Mouse (Mus musculus) neural tube, embryonic 14.5 days (tissue): Measurements from ENCODE around the gene Gm20388. TPM values are rescaled to one million over a fixed set of nuclear protein-coding genes. Genes with fewer than 3 reads are reported as not detected.

Source experiments
- ATAC-seq: fragments of 200-750 bp; cut with Nextera tagmentation; 2 replicates; pipeline ENCODE4 v1.8.0; 2017; ENCODE audit warnings: low read depth, mild to moderate bottlenecking, moderate TSS enrichment, moderate library complexity
- H3K27ac ChIP-seq: fragments of 300-500 bp; sonication (generic); 2 replicates; pipeline ENCODE4 v1.5.1; 2014; ENCODE audit warnings: low read depth, mild to moderate bottlenecking, control low read depth, low read length, moderate library complexity, mixed read lengths
- H3K27me3 ChIP-seq: fragments of 300-500 bp; sonication (generic); 2 replicates; pipeline ENCODE4 v1.6.1; 2014; ENCODE audit warnings: low read length; ENCODE audit not compliant: control insufficient read depth, insufficient read depth
- H3K36me3 ChIP-seq: fragments of 300-500 bp; sonication (generic); 2 replicates; pipeline ENCODE4 v1.6.1; 2014; ENCODE audit warnings: low read length, mixed read lengths; ENCODE audit not compliant: control insufficient read depth, insufficient read depth
- H3K4me1 ChIP-seq: fragments of 300-500 bp; sonication (generic); 2 replicates; pipeline ENCODE4 v1.6.1; 2014; ENCODE audit warnings: low read length; ENCODE audit not compliant: control insufficient read depth, insufficient read depth
- H3K4me2 ChIP-seq: fragments of 300-500 bp; sonication (generic); 2 replicates; pipeline ENCODE4 v1.6.1; 2014; ENCODE audit warnings: mild to moderate bottlenecking, low read depth, low read length, control low read depth
- H3K4me3 ChIP-seq: fragments of 300-500 bp; sonication (generic); 2 replicates; pipeline ENCODE4 v1.5.1; 2014; ENCODE audit warnings: low read depth, low read length, control low read depth, mixed read lengths
- H3K9ac ChIP-seq: fragments of 300-500 bp; sonication (generic); replicated peaks from 2 replicates; pipeline ENCODE4 v1.6.1; 2014; ENCODE audit warnings: low read depth, mild to moderate bottlenecking, control low read depth, low read length, mixed read lengths
- H3K9me3 ChIP-seq: fragments of 300-500 bp; sonication (generic); 2 replicates; pipeline ENCODE4 v1.6.1; 2016; ENCODE audit warnings: low read length; ENCODE audit not compliant: control insufficient read depth
- WGBS: fragments of 180-500 bp; shearing (Covaris S2); extraction: QIAGEN DNeasy Blood & Tissue Kit; methylation state at CpG from one replicate; pipeline ENCODE4 v1.1.7; 2014; 5-methylcytosine and 5-hydroxymethylcytosine counted together
- polyA plus RNA-seq: library from polyadenylated mRNA; unstranded; fragments of >200 nt; fragmentation: Nextera tagmentation; extraction: Ambion mirVana; gene quantifications from 2 replicates; pipeline ENCODE4 v1.2.1, GENCODE M21; 2014

Gm20388 gene
- polyA plus RNA-seq, 1 experiment from 2014 or later: 10.3 TPM

GRCm38 (mm10) chr8:121023736-121024135 is 1113.1 kb downstream of the Gm20388 start:
- Histone ChIP-seq H3K36me3 (no peaks in the 10 kb centered on the region), H3K9ac (no peak overlapping the region), H3K4me1 (no peaks in the 10 kb centered on the region), H3K4me3 (no peak overlapping the region), H3K27ac (no peak overlapping the region), H3K9me3 (no peaks in the 10 kb centered on the region), H3K27me3 (no peaks in the 10 kb centered on the region), H3K4me2 (no peak overlapping the region)
- 26% methylated on average over 18 of the region's 18 CpGs for WGBS
- no peak for ATAC-seq

DNA sequence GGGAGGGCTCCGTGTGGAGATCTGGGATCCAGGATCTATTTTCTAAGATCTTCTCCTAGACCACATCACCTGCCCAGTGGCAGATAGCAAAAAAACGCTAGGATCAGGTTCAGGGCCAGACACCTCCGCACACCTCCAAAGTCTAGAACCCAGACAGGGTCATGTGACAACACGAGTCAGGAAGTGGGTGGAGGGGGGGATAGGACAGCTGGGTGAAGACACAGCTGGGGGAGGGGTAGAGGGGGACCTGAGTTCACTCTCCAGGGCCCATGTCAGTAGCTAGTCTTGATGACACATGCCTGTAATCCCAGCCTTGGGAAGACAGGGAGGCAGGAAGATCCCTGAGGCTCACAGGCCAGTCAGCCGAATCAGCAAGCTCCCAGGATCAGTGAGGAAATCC is 1114.8 kb downstream of the Gm20388 start:
- ATAC-seq: no peak
- 75% methylated on average over 5 of the region's 5 CpGs for WGBS

DNA sequence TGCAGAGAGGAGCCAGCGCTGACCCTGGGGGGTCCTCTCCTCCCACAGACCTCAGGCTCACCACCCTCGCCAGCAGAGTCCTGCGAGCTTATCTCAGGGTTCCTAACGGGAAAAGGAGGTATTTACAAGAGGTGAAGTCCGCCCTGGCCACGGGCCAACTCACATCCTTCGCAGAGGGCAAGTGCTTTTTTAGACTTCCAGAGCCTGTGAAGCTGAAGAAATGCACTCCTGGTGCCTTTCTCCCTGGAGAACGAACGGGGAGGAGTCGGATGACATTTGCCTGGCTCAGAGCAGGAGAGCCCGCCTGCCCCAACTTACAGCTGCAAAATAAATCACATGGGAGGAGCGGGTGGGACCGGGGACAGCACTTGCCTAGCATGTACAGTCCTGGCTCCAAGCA is 1117.1 kb downstream of the Gm20388 start:
- H3K4me3 ChIP-seq: no peak overlapping the region
- no peaks in the 10 kb centered on the region for H3K9me3 ChIP-seq
- H3K9ac ChIP-seq: no peak overlapping the region
- WGBS: 32% methylated on average over 13 of the region's 13 CpGs
- ATAC-seq: peak; percentile 58; the same call in 1 of the 2 replicates
- H3K27me3 ChIP-seq: no peaks in the 10 kb centered on the region
- H3K27ac ChIP-seq: no peak overlapping the region
- H3K36me3 ChIP-seq: no peaks in the 10 kb centered on the region
- no peak overlapping the region for H3K4me2 ChIP-seq
- H3K4me1 ChIP-seq: no peaks in the 10 kb centered on the region

More for the DNA sequence above, 1114.8 kb downstream of the Gm20388 start:
- Histone ChIP-seq H3K4me2 (no peak overlapping the region), H3K9me3 (no peaks in the 10 kb centered on the region), H3K27me3 (no peaks in the 10 kb centered on the region), H3K4me3 (no peak overlapping the region), H3K9ac (no peak overlapping the region), H3K27ac (no peak overlapping the region), H3K4me1 (no peaks in the 10 kb centered on the region), H3K36me3 (no peaks in the 10 kb centered on the region)

DNA sequence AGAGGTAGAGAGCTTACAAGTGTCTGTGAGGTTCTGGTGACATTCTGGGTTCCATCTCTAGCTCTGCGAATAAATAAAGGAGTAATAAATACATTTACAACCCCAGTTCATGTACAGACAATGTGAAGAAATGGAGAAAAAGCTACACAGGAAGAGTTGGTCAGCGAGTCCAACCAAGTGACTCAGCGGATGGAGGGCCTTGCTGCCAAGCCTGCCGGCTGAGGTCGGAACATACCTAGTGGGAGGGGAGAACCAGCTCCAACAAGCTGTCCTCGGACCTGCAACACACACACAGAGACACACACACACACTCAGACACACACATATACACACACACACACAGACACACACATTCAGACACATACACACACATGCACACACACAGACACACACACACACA is 1118.4 kb downstream of the Gm20388 start:
- Histone ChIP-seq H3K4me2 (no peak overlapping the region), H3K27me3 (no peaks in the 10 kb centered on the region), H3K9ac (no peak overlapping the region), H3K4me1 (no peaks in the 10 kb centered on the region), H3K27ac (no peak overlapping the region), H3K36me3 (no peaks in the 10 kb centered on the region), H3K9me3 (no peaks in the 10 kb centered on the region), H3K4me3 (no peak overlapping the region)
- no peak for ATAC-seq
- 82% methylated on average over 6 of the region's 6 CpGs for WGBS

DNA sequence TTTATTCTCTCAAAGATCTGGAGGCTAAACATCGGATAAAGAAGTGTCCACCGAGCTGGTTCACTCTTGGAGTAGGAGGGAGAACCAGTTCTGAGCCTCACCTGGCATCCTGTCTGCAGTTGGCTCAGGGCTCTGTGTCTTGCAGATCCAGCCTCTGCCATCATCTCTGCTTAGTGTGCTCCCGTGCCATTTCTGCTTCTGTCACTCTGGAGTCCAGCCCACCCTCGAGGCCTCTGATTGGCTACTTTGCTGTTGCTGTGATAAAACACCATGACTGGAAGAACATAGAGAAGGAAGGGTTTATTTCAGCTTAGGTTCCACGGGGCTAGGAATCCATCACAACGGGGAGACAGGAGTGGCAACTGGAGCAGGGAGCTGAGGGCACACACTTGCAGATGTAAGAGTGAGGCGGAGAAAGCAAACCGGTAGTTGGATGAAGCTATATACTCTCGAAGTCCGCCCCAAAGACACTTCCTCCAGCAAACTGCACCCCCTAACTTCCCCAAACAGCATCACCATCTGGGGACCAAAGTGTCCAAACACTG is 1119.9 kb downstream of the Gm20388 start:
- Histone ChIP-seq H3K4me2 (no peak overlapping the region), H3K9me3 (no peaks in the 10 kb centered on the region), H3K36me3 (no peaks in the 10 kb centered on the region), H3K4me3 (no peak overlapping the region), H3K4me1 (no peaks in the 10 kb centered on the region), H3K9ac (no peak overlapping the region), H3K27ac (no peak overlapping the region), H3K27me3 (no peaks in the 10 kb centered on the region)
- 71% methylated on average over 10 of the region's 10 CpGs for WGBS
- ATAC-seq: no peak

DNA sequence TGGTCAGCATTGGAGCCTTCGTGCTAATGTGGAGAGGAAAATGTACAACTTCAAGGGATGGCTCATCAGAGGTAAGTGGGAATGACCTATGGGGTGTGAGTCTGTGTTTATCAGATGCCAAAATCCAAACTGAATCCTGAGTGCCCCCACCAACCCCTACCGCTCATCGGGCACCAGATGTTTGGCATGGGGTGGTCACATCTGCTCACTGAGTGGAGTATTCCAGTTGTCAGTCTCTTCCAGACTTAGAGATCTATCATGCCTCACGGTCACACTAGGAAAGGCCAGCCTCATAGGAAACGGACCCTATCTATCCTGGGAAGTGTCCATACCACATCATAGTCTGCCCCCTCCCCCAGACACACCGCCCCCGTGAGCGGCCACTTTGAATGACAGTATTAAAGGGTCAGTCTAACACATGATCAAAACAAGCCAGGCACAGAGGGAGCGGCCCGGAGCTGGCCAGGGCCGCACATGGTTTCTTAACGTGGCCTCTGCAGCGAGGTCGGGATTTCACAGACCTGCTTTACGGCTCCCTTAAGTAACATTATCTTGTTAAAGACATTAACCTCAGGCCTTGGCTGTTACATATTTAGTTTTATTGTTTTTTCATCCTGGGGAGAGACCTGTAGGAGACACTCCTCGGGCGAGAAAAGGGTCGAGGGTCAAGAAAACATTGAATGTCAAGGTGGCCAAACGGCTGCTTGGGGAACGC is 1122.8 kb downstream of the Gm20388 start:
- H3K27ac ChIP-seq: no peak overlapping the region
- no peak overlapping the region for H3K9ac ChIP-seq
- ATAC-seq: no peak
- H3K36me3 ChIP-seq: no peaks in the 10 kb centered on the region
- no peak overlapping the region for H3K4me2 ChIP-seq
- WGBS: 72% methylated on average over 20 of the region's 20 CpGs
- no peaks in the 10 kb centered on the region for H3K9me3 ChIP-seq
- no peaks in the 10 kb centered on the region for H3K4me1 ChIP-seq
- H3K4me3 ChIP-seq: no peak overlapping the region
- no peaks in the 10 kb centered on the region for H3K27me3 ChIP-seq

GRCm38 (mm10) chr8:121035611-121036010 is 1125.0 kb downstream of the Gm20388 start:
- H3K9me3 ChIP-seq: no peaks in the 10 kb centered on the region
- no peak overlapping the region for H3K9ac ChIP-seq
- no peak overlapping the region for H3K4me3 ChIP-seq
- no peak for ATAC-seq
- H3K36me3 ChIP-seq: no peaks in the 10 kb centered on the region
- H3K4me2 ChIP-seq: no peak overlapping the region
- no peaks in the 10 kb centered on the region for H3K4me1 ChIP-seq
- H3K27me3 ChIP-seq: no peaks in the 10 kb centered on the region
- H3K27ac ChIP-seq: no peak overlapping the region
- WGBS: 82% methylated on average over 8 of the region's 8 CpGs

DNA sequence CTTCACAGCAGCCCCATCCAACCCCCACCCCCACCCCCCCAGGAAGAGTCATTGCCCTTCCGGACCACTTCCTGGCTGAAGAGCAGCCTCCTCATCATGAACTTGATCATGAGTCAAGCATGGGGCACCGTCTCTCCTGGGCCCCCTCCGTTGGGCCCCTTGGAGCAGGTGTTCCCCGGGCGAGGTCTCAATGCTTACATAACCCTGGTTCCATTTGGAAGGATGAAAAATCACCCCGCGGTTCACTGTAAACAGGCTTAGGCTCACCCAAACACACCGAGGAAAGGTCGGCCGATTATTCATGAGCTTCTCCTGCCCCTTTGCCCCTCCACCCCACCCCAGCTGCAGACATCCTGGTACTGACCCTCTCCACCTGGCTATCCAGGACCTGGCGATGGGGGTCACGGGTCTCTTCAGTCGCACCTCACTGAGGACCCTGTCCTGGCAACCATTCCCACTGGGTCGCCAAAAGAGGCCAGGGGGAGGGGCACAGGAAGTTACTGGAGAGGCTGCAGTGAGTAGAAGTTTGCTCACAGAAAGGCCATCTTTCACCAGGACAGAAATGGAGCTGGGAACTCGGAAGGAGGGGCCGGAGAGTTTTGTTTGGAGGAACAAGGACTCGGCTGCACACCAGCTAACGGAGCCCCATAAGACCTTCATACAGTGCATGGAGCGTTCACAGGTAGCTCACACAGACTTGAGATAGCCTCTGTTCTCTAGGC is 1133.2 kb downstream of the Gm20388 start:
- ATAC-seq: no peak
- Histone ChIP-seq H3K27ac (no peak overlapping the region), H3K27me3 (no peaks in the 10 kb centered on the region), H3K36me3 (no peaks in the 10 kb centered on the region), H3K4me2 (no peak overlapping the region), H3K9ac (no peak overlapping the region), H3K4me1 (no peaks in the 10 kb centered on the region), H3K9me3 (no peaks in the 10 kb centered on the region), H3K4me3 (no peak overlapping the region)
- 69% methylated on average over 19 of the region's 19 CpGs for WGBS

GRCm38 (mm10) chr8:121047441-121047840 is 1136.8 kb downstream of the Gm20388 start:
- WGBS: 71% methylated on average over 9 of the region's 9 CpGs
- Histone ChIP-seq H3K9ac (no peak overlapping the region), H3K4me1 (no peaks in the 10 kb centered on the region), H3K4me3 (no peak overlapping the region), H3K27me3 (no peaks in the 10 kb centered on the region), H3K4me2 (no peak overlapping the region), H3K9me3 (no peaks in the 10 kb centered on the region), H3K27ac (no peak overlapping the region), H3K36me3 (no peaks in the 10 kb centered on the region)
- ATAC-seq: no peak
